Mouse (Mus musculus): Measurements from ENCODE around the gene Vtcn1.

Gene Vtcn1

DNA sequence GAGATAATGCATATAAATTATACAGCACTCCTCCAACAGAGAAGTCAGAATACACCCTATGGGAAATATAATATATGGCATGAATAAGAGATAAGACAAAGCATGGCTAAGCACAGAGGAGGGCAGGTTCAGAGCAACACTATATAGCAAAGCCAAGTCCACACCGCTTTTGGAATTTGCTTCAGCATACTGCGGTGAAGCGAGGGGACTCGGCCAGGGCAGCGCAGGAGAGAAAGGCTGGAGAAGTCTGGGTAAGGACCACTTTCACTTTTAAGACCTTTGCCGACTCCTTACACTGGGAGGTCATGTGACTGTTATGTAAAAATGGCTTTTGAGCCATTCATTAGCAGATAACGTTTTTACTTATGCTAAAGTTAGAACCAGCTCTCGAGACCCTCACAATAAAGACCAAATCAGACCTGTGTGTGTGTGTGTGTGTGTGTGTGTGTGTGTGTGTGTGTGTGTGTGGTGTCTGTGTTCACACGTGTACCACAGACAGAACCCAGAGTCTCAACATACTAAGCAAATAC is 95.4 kb downstream of the Vtcn1 start:
- no peak for DNase-seq (ENCODE audit: low read depth, low spot score)

DNA sequence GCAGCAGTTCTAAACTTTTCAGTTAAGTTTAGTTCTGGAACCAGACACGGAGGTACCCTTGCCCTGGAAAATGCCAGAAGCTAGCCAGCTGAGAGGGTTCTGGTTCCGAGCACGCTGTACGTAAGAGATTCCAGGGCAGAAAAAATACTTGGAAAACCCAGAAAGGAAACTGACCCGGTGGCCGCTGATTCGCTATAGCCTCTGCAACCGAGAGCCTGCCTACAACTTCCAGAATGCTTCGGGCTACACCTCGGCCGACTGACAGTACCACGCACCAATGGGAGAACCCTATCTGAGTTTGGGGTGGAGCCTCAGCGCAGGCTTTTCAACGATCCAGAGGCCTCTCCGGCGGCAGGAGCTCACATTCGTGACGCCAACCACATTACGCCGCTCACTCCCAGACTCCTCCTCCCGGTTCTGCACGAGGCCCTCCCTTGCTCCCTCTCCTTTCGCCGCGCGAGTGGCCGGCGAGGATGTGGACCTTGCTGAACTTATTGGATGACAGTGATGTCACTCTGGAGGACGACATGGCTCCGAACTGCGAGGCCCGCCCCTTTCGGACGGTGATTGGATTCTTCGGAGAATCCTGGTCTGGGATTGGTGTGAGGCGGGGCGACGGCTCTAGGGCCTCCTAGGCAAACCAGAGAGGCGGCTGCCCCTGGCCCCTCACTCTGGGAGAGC is 96.7 kb downstream of the Vtcn1 start, which contains the start of gene Trim45:
TSS of gene Trim45 (plus strand) at position 378 of the 681 bp plus-strand sequence.
- DNase-seq (ENCODE audit: low read depth, low spot score) = peak; percentile 99

DNA sequence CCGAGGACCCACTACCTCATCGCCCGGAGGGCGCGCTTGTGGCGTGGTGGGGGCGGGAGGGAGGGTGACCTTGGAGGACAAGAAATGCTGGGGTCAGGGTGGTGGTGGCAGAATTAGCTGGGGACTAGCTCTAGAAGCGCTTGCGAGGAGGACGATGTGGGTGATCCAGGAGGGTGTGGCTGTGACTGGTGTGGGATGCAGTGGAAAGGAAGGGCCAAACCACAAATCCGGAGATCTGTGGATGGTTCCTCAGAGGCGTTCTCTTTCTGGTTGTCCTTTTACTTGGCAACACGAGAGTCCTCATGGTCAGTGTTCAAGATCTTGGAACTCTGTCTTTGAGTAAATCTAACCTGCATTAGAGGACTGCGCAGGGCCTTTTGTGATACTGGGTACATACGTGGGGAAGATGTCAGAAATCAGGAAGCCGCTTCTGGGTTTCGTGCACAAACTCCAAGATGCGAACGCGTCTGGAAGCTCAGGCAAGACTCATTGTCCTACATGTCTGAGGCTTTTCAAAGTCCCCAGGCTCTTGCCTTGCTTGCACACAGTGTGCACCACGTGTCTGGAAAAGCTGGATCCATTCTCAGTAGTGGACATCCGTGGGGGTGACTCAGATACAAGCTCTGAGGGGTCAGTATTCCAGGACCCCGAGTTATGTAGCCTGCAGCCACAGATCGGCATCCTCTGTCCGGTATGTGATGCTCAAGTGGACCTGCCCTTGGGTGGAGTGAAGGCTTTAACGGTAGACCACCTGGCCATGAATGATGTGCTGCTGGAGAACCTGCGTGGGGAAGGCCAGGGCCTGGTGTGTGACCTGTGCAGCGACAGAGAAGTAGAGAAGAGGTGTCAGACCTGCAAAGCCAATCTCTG is 97.5 kb downstream of the Vtcn1 start:
- no peak for DNase-seq (ENCODE audit: low read depth, low spot score)

DNA sequence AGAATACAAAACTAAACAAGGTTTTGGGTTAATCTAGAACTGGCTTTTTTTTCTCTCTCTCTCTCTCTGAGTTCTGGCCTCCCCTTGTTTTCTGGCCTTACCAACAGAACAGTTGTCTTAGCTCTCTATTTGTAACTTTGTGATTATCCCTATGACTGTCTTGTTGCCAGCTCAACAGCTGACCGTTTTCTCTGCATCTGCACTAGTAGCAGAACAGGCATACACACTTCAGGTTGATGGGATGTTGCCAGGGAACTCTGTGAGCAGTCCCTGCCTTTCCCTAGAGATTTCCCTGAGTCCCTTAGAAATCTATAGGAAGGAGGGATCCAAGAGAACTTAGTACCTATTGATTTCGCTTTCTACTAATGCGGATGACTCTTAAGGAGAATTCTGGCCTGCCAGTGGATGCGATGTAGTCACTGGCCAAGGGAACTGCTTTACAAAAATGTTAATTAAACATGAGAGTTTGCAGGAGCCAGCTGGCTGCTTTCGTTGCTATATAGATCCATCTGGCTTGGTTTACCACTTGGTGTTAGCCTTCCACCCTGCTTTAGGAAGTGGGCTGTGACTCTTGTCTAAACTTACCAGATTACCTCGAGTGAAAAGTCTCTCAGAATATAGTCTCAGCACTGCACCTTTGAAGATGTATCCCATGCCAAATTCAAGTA is 98.9 kb downstream of the Vtcn1 start:
- DNase-seq (ENCODE audit: low read depth, low spot score) = no peak

DNA sequence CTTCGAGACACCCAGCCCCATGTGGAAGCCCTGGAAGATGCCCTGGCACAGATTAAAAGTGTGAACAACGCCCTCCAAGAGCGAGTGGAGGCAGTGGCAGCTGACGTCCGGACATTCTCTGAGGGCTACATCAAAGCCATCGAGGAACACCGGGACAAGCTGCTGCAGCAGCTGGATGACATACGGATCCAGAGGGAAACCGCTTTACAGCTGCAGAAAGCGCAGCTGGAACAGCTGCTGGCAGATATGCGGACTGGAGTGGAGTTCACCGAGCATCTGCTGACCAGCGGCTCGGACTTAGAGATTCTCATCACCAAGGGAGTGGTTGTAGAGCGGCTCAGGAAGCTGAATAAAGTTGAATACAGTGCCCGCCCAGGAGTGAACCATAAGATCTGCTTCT is 99.9 kb downstream of the Vtcn1 start:
- DNase-seq (ENCODE audit: low read depth, low spot score) = no peak

DNA sequence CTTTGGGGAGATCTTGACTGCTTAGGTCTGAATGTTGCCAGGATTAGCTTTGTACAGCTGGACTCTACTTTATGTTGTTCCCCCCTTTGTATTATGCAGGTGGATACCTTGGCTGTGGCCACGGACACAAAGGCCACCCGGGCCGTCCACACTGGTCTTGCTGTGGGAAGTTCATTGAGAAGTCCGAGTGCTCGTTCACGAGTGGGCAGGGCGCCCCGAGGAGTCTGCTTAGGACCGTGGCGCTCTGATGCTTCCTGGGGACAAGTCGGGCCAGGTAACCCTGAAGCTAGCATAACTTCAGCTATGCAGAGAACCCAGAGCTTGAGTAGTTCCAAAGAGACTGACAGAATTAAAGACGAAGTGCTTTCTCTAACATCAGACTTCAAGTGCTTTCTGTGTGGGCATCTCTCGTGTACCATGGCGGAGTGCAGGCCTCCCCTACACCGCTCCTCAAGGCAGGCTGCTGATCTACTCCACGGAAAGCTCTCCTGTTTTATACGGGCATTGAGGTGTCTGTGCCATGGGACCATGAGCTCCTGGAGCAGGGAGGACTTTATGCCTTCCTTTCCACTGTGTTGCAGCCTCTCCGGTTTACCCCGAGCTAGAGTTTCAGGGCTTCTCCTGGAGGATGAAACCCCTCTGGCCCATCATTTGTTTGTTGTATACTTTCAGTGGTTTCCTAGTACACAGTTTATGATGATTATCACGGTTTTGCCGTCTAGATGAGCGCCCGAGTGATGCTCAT is 106.2 kb downstream of the Vtcn1 start:
- DNase-seq (ENCODE audit: low read depth, low spot score) = no peak

DNA sequence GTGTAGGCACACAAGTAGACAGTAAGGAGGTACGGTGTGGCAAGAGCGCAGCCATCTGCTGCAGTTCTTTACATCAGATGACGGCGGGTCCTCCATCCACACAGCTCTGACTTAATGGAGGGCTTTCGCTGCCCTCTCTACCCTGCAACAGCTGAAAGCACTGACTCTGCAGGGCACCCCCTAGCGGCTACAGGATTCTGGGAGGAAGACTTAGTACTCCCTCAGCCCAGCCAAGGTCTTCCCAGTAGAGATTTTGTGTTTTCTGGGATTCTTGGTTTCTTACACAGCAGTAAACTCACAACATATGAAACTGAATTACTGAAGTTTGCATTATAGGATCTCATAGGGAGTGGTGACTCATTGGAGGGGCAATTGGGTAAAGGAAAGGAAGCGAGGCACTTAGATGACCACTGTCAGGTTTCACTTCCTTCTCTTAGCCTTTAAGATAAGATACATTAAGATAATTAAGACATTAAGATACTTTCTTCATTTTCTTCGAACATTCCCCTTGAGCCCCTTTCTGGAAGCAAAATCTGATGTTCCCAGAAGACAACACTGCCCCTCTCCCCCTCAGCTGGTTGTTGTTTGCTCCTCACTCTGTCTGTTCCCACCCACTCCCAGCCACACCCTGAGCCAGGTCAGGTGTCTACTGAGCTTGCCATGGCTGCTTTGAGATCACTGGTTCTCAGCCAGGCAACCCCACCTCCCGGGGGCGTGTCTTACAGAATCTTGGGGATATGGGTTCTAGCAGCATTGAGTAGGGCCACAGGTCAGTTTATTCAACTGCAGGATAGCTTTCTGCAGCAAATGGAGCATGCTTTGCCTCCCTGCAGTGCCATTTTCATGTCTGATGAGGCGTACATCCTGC is 107.1 kb downstream of the Vtcn1 start:
- DNase-seq (ENCODE audit: low read depth, low spot score) = no peak

DNA sequence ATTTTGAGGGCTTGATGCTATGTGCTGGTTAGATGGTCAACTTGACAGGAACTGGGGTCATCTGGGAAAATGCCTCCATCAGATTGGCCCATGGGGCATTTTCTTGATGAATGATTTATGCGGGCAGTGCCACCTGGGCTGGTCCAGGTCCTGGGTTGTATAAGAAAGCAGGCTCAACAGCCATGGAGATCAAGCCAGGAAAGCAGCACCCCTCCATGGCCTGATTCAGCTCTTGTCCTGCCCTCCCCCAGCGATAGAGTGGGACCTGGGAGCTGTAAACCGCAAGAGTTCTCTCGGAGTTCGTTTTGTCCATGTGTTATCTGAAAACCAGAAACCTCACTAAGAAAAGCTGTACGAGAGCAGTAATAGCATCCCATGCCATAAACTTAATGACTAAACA is 110.3 kb downstream of the Vtcn1 start:
- DNase-seq (ENCODE audit: low read depth, low spot score) = no peak

DNA sequence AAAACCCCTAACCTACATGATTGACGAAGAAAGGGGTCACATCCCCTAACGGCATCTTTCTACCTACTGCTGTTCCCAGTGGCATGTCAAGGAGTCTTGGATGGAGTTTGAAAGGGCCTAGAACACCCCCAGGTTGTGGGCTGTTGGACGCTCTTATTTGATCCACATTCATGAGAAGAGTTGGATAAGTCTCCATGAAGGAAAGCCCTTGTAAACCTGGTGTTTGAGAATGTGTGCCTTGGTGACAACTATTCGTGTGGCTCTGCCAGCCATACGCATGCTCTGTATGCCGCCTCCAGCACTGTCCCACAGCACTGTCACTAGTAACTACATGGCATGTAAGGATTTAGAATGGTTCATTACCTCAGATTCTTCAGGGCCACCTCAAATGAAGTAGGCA is 110.9 kb downstream of the Vtcn1 start:
- no peak for DNase-seq (ENCODE audit: low read depth, low spot score)

DNA sequence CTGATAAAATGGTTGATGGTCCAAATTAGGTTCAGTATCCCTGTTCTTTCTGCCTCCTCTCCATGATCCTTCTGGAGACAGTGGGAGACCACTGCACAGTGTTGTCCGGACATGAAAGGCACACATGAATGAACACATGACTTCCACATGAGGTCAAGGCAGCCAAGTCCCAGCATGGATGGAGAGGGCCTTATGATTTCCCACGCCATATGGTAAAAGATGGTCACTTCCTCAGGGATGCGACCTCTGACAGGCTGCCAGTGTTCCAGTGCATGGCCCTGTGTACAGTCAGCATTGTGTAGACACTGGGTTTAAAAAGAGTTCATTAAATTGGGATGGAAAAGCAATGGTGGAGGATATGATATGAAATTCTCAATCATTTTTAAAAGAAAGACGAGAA is 113.0 kb downstream of the Vtcn1 start:
- no peak for DNase-seq (ENCODE audit: low read depth, low spot score)

DNA sequence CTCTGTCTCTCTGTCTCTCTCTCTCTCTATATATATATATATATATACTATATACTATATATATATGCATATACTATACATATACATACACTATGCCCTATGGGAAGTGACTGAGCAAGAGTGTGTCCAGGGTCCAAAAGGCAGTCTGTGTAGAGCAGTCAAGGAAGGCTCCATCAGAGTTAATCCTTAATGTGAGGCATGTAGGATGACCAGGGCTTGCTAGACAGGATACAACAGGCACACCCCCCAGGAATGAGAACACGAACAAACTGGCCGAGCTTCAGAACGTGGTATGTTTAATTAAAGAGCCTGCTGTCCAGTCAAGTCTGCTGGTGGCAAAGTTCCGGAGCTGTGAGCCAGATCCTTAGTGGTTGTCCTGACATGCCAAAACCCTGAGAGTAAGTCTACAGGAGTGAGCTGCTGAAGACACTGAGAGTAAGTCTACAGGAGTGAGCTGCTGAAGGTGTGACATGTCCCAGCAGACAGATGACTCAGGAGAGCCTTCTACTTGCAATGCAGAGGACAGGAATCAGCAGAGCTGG is 115.3 kb downstream of the Vtcn1 start:
- DNase-seq (ENCODE audit: low read depth, low spot score) = no peak

Data from brain, embryonic 18.5 days (tissue).